Mouse (Mus musculus) neural tube, postnatal 0 days (tissue): ENCODE data around the gene Clta. TPM values are rescaled to one million over a fixed set of nuclear protein-coding genes. Genes with fewer than 3 reads are reported as not detected.

Experiments
- polyA plus RNA-seq: library from polyadenylated mRNA; unstranded; fragments of >200 nt; fragmentation: Nextera tagmentation; extraction: Ambion mirVana; gene quantifications from 2 replicates; pipeline ENCODE4 v1.2.1, GENCODE M21; 2015

Gene Clta
- polyA plus RNA-seq = 395 and 409 TPM in 2 replicates

DNA sequence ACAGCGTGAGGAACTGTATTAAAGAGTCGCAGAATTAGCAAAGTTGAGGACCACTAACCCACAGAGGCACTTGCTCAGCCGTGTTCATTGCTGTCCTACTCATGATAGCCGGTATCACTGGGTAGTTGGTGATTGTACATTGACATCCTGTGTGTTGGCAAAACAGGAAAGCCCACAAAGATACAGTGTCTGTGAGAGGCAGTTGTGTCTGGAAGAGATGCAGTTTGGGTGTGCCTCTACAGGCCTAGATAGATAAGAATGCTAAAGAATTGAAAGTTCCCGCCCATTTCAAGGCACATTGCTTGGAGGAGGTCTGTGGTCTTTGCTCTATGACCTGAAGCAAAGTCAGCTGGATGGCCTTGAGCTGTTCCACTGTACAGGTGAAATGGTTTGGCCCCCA is at the start of gene Clta:
Clta (plus strand) TSS at position 327 of the 400 bp plus-strand sequence.

GRCm38 (mm10) chr4:43957292-43957845 is 46.9 kb upstream of the Clta start, which contains the start of gene Glipr2:
Gene Glipr2, plus strand, starts transcription at chr4:43957401.

GRCm38 (mm10) chr4:43983181-43983580 is 21.1 kb upstream of the Clta start, which contains the start of gene Ccin:
Gene Ccin, plus strand, starts transcription at chr4:43983483.

Other genes with a start within 250 kb of the Clta start
- not detected in 2 replicates for gene Olfr159, start 233.4 kb upstream of the Clta start, polyA plus RNA-seq
- gene Olfr156, start 180.6 kb upstream of the Clta start, polyA plus RNA-seq = not detected in 2 replicates
- gene Olfr157, start 164.3 kb upstream of the Clta start, polyA plus RNA-seq = not detected in 2 replicates
- not detected in 2 replicates for gene Olfr155, start 152.9 kb upstream of the Clta start, polyA plus RNA-seq
- gene Reck, start 128.9 kb upstream of the Clta start, polyA plus RNA-seq = 5.6 and 5.7 TPM in 2 replicates
- 27.7 and 29.2 TPM in 2 replicates for gene Glipr2, start 47.1 kb upstream of the Clta start, polyA plus RNA-seq
- not detected in 2 replicates for gene Ccin, start 21.0 kb upstream of the Clta start, polyA plus RNA-seq
- gene Gne, start 79.7 kb downstream of the Clta start, polyA plus RNA-seq = 25.2 and 28.5 TPM in 2 replicates
- gene Rnf38, start 229.3 kb downstream of the Clta start, polyA plus RNA-seq = 10.6 and 13.3 TPM in 2 replicates